Mouse (Mus musculus) ZHBTc4 (cell line): ENCODE data around the gene Crb1.
A peak's percentile ranks its signal among the peaks of the same experiment; 100 is the strongest.
"Not testable (repeated sequence)": the region's sequence is repeated elsewhere in the genome, so short reads cannot be mapped to it uniquely, and the experiment has no call there.

Experiments
- DNase-seq: peaks from one replicate; pipeline ENCODE4 v3.0.0-alpha.2; 2011; ENCODE audit warnings: low read depth, low spot score

Gene Crb1

DNA sequence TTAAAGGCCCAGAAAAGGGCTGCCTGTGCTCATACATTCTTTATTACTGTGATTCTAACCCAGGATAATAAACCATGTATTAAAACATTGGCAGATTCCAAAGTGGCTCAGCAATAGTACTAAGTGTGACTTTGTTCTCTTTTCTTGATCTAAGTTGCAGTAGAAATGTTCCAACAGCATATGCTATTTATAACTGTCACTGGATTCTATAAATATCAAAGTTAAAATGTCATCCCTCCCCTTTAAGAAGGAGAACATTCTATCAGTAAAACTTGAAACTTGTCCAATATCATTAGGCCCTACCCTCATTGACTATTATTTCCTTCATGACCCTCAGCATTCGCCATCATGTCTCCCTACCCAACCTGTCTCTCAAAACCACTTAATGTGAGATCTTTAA lies 48.1 kb downstream of the Crb1 start:
- DNase-seq, result no peak

DNA sequence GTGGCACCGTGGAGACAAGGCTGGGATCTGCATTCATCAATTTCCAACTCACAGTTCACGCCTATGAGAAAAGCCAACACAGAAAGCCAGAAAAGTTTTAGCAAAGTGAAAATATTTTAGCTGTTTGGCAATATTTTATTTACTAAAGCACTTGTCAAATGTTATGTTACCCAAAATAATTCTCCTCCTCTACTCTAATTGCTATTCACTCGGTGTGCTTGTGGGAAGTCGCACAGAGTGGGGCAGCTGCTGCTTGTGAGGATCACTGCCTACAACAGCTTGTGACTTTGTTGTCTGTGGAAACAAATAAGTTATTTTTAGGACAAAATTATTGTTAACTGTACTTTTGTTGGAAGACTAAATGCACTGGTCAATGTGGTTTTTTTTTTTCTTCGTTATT lies 48.6 kb downstream of the Crb1 start:
- no peak for DNase-seq

DNA sequence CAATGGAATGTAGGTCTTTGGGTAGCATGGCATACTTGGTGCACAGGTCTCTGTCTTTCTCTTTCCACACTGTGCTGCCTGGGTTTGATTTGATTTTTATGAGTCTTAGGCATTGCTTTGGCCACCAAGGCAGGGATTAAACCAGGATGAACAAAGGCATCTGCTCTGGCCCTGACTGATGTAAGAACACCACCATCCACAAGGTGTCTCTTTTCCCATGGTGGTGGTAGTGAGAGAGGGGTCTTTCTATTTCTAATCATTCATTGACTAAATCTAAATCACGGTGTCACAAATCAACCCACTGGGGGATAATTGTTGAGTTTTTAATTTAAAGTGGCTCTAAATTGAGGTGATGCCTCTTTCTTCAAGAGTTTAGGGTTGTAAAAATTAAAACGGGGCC lies 51.5 kb downstream of the Crb1 start:
- no peak for DNase-seq

DNA sequence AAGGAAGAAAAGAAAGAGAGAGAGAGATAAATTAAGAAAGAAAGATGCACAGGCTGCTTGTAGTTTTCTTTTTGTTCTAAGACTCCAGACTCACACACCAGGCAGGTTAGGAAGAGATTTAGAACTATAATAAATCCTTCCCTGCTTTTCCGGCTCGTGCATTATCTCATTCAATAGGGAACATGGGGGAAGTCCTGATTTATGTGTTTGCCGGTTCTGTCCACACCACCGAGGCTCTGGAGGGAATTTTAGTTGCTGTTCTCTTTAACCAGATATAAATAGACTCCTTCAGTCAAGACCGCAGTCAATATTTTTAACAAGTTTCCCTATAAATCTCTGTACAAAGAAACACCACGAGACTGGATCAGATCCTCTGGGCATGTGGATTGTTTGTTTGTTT lies 57.1 kb downstream of the Crb1 start:
- DNase-seq, result no peak

DNA sequence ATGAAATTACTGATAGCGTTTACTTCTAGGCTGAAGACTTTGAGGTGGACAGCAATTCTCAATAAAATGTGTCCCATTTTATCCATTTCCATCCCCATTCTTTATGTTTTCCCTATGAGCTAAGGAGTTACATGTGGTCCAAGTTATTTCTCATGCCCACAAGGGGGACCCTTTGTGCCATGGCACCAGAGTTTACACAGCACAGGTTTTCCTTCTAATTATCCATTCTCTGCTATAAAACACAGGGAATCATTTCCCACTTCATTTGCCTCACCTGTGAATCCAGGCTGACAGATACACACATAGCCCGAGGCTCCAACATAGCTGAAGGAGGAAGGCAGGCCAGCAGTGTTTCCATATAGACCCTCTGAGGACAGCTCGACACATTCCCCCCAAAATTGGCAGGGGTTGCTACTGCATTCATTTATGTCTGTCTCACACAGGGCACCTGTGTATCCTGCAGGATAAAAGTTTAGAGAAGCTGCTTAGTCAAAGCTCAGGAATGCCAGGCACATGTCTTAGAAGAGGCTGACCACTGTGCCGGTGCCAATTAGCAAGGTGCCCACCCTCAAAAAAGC lies 62.5 kb downstream of the Crb1 start:
- no peak for DNase-seq

DNA sequence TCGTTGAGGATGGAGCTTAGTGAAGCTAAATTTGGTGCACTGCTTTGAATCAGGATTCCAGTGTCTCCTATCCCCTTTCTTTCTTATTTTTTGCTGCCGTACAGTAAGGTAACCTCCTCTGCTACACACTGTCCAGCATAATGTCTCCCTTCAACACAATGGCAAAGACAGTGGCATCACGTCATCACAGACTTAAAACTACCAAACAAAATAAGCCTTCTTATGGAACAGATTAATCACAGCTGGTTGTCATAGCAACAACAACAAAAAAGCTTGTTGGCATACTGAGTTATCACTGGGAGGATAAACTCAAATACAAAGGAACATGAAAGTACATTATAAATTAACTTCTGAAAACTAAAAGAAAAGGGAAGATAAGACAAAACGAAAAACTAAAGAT lies 68.0 kb downstream of the Crb1 start:
- DNase-seq, result no peak

DNA sequence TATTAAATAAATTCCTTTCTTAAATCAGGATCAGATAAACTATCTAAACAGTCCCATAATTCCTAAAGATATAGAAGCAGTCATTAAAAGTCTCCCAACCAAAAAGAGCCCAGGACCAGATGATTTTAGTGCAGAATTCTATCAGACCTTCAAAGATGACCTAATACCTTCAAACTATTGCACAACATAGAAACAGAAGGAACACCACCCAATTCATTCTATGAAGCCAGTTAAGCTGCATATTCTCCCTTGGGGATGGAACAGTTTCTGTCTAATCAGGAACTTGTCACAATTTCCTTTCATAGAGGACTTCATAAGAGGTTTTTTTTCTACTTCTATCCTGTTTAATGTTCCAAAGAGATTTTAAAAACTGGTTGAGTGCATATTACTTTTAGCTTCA lies 74.4 kb downstream of the Crb1 start:
- not testable (repeated sequence) for DNase-seq

DNA sequence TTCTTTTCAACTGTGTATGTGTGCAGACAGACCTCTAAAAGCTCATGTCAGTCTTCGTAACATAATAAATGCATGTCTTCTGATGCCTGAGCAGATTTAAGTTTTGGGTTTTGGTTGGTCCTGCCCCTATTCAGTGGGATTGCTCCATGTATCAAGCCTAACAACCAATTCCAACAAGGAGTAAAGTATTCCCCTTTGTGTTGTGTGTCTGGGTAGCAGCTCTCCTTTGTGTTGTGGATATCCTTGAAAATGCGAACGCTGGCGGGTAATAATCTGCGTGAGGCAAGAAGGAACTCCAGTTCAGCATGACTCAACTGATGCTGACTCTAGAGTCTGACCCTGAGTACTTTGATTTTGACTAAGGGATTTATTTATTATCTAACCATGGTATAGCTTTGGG lies 75.1 kb downstream of the Crb1 start:
- no peak for DNase-seq

DNA sequence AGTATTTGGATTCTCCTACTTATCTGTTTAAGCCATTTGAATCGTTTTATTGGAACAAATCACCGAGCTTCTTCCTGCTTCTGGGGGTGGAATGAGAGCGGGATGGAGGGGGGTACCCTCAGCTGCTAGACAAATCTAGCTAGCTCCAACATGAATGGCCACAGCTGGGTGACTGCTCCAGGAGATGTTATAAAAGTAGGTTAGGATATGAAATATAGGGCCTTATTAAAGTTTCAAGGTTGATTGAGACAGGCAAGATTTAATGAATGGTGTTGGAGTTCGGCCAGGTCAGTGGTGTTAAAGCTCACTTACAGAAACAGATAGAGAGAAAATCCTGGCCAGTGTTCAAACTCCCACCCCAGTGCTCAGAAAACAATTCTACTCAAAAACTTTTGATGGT lies 84.9 kb downstream of the Crb1 start:
- DNase-seq, result no peak

DNA sequence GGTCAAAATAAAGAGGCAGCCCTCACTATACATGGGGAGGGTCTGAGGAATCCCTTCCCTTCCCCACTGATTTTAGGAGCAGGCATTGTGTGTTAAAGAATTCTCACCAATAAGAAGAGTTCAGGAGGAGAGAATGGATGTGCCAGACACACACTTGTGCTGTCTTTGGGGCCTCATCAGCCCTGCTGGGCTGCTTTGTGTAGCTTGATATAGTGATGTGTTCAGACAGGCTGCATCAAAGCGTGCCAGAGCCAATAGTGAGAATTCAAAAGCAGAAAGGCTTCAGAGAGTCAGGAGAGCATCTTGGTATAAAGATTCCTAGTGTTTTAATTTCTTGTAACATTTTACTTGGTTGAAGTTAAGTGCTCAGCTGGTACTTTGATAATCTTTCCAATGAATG lies 85.3 kb downstream of the Crb1 start:
- no peak for DNase-seq

DNA sequence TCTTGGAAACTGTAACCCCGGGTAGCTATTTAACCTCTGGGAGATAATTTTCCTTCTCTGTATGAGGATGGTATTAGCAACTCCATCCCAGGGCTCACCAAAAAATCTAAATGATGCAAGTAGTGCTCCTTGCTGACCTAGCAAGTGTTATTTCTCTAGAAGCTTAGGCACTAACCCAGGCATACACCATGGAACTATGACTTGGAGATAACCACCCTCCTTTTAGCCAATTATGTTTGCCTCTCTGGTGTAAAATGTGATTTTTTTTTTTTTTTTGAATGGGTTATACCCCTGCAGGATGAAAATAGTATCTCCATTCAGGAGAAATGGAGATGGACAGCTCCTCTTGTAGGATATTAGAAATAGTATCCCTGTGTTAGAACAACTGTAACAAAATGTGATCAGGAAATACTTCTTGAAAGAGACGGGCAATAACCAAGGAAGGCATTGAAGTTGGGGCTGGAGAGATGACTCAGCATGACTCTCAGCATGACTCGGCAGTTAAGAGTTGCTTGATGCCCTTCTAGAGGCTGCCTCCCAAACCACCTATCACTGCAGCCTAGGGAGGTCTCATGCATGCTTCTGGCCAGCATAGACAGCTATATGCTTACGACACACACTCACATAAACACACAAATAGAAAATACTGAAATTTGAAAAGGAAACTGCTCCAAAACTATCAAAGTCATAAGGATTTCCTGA lies 100.1 kb downstream of the Crb1 start:
- peak; percentile 4 for DNase-seq

DNA sequence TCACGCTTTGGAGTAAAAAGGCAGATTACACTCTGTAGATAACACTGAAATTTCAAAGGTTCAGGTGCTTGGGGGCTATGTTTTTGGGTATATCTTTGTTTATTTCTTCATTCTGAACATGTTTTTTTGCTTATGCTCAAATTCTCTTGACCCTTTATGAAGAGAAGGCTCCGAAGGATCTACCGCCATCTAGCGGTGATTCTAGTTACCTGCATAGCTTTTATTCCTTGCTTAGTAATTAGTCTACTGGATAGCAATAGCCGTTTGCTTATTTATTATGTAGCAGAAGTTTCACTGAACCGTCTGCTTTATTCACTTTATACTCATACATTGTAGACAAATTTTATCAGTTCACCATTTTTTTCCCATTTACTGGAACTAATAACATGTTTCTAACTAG lies 109.1 kb downstream of the Crb1 start:
- peak; percentile 69 for DNase-seq

DNA sequence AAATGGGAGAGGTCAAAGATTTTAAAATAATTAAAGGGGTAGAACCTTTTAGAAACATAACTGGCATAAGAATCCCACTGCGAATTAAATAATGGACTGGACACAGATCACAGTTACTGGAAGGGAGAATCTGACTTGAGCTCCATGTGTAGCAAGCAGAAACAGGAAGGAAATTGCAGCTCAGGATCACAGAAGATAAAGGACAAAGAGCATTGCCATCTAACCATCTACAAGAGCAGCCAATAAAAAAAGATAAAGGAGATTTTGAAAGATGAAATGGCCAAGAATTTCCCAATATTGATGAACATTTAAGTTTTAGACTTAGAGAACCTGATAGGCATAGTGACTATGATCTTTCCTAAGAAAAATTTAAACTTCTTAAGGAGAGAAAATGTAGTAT lies 112.7 kb downstream of the Crb1 start:
- no peak for DNase-seq

DNA sequence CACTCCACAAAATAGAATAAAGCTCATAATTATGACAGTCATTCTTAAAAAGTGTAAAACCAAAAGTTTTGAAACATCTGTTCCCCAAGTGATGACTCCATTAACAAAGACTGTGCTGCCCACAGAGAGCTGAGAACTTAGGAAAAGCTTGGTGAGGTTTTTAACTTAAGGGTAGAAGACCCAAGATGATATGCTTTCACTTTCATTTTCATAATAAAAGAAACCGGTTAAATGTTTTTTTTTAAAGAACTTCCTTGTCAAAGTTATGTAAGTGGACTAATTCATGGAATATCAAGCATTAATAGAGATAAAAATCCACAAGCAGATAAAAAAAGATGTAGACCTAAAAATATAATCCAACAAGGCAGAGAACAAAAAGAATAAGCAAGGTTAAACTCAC lies 113.7 kb downstream of the Crb1 start:
- no peak for DNase-seq

DNA sequence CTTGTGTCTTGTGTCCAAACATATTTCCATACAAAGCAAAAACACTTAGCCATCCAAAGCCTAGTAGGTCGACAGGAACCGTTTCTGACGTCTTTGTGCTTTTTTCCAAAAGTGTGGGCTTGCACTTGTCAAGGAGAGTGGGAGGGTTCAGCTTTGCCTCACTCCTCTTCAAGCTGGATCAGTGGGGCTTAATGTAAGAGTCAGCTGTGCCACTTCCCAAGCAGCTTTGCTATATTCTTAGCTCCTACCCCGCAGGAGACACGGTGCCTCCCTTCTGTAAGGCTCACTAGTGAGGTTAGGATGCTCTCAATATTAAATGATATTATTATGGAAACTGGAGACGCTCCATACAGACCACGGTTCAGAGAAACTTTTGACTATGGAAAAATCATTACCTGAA lies 121.3 kb downstream of the Crb1 start:
- DNase-seq, result no peak

DNA sequence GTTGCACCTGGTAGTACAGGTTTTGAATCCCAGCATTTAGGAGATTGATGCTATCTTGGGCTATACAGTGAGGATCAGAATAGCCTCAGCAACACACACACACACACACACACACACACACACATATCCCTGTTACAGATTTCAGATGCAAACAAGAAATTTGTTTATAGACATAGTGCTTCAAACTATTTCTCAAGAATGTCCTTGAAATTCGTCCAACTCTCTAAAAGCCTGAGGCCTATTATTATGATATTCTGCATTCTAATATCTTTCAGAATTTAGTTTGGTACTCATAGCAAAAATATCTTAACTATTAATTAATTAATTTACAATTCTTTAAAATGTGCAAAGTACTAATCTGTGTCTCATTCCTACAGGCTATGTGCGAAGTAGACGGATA lies 124.9 kb downstream of the Crb1 start:
- no peak for DNase-seq

DNA sequence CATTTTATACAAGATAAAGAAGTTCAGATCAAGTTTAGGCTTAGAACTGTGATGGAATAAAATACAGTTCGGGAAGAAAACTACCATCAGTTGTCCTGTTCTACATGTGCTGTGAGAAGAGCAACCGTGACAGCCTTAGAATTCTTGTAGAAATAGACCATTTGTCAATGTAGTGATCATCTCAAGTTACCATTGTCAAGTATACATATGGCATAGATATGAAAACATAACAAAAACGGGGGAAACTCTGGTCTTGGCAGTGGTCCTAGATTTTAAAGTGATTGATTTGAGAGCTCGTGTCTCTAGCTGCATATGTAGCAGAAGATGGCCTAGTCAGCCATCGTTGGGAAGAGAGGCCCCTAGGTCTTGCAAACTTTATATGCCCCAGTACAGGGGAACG lies 127.7 kb downstream of the Crb1 start:
- DNase-seq, result no peak

DNA sequence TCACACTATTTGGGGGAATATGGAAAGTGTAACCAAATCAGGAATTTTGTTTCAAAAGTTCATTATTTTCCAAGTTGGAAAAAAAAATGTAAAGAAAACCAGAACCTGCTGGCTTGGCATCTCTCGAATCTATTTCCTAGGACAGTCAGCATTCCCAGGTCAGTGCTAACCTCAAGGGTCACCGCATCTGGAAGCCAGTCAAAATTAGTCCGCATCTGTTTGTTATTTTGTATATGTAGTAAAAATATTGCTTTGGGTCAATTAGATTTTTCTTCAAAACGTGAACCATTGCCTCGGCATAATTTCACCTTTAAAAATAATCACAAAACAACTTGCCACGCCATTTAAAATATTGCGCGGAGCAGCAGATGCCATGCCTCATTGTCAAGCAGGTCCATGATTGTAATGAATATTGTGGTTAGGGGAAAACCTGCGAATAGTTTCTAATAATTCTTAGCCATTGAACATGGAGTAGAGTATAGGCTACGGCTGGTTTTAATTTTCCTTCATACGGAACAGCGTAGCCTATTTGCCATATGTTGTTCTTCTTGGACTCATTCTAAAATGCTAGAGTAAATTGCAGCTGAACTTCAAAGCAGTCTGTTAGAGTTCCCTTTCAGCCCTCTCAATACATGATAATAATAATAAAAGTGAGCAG lies 130.0 kb downstream of the Crb1 start:
- DNase-seq, result no peak

DNA sequence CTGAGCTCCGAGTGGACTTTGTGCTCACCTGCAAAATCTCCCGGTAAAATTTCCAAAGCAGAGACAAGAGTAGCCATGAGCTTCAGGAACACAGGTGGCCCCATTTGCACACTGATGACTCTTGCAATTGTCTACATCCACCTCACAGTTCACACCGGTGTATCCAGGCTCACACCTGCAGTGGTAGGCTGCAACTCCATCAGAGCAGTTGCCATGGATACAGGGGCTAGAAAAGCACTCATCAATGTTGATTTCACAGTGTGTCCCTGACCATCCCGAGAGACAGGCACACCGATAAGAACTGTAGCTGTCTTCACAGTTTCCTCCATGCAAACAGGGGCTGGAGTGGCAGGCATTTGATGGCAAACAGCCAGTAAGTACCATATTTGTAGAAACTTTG lies 140.1 kb downstream of the Crb1 start:
- DNase-seq, result no peak

DNA sequence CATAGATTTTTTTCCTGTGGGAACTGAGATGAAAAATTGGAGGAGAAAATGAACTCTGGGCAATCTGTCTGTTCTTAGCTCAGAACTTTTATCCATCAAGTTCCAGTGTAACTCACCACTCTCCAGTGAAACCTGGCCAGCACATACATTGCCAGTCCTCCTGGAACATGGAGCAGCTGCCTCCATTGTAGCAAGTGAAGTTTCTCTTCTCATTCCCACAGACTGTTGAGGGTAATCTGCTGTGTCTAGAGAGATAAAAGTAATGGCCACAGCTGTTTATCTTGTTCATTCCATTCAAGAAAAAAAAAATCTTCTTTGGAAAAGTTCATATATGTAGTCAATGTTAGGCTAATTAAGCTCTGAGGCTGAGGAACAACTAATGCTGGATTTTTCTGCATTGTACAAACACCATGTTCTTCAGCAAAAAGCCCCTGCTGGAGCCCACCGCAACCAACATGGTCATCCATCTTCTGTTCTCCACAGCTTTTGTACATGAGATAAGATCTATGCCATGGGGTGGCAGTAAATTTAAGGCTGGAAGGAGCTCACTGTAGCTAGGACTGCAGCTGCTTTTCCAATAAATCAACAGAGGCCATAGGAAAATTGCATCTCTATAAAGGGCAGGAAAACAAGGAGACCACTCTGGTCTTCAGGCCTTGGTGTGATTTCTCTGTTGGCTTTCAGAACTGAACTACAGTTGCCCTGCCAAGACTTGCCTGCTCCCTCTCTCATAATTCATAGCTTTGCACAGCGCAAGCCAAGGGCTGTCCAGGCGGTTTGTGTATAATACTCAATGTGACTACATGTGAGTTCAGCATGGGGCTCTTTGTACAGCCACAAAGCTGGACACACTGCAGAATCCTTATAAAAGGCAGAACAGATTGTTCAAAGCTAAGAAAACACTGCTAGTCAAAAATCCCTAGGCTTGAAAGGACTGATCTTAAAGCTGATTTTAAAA lies 142.0 kb downstream of the Crb1 start:
- no peak for DNase-seq

DNA sequence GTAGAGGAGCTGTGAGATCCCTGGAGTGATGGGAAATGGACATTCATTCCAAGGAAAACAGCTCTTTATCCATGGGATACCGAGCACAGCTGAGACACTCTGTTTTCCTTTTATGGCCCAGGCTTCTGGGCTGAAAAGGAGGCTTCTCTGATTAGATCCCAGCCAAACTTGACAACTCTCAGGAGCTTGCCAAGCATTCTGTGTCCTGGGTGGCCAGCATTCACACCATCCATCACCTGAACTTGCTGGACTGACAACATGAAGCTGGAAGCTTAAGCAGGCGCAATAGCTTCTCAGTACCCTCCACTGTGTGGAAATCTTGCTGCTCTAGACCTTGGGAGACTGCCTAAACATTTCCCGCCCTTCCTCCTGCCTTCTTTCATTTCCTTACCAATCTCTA lies 144.3 kb downstream of the Crb1 start:
- no peak for DNase-seq

DNA sequence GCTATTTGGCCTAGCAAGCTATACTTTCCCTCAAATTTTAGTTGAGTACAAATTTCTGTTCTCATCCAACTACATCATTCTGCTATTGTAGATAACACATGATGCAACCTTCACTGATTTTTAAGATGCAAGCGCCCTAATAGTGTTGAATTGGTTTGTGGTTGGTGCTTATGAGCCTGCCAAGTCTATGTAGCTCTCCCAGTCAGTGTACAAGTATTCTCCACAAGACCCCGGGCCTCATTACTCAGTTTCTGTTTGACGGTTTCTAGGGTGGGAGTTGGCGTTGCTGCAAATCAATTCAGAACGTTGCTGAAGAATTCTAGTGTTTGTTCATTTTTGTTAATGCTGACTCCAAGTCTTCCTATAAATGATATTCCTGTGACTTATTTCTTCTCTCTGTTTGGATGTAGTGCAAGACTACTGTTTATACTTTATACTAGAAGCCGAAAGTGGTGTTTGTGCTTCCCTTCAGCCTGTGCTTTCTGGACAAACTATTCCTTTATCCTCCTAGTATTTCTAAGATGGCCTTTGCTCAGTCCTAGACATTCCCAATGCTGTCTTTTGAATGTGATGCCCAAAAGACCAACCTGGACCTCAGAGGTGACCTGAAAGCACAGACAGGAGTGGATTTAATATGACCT lies 152.5 kb downstream of the Crb1 start:
- no peak for DNase-seq
